Mouse (Mus musculus) lung, postnatal 25 days (tissue): ENCODE measurements at regions not wholly inside any gene's neighbourhood (a gene's known extent, or its start where the extent isn't known, plus 50 kb on each side); places are given as distances from the start of the nearest gene placed in this dataset.

Source experiments
- DNase-seq: peaks from one replicate; pipeline ENCODE4 v3.0.0; 2022; ENCODE audit warnings: low spot score

GRCm38 (mm10) chr2:148505651-148506050 lies 62.3 kb upstream of the Cd93 start:
- peak; percentile 74 for DNase-seq

GRCm38 (mm10) chr2:148503143-148503854 lies 59.9 kb upstream of the Cd93 start:
- no peak for DNase-seq

GRCm38 (mm10) chr2:148502321-148502720 lies 59.0 kb upstream of the Cd93 start:
- DNase-seq: no peak

GRCm38 (mm10) chr2:148500235-148500936 lies 57.0 kb upstream of the Cd93 start:
- no peak for DNase-seq

DNA sequence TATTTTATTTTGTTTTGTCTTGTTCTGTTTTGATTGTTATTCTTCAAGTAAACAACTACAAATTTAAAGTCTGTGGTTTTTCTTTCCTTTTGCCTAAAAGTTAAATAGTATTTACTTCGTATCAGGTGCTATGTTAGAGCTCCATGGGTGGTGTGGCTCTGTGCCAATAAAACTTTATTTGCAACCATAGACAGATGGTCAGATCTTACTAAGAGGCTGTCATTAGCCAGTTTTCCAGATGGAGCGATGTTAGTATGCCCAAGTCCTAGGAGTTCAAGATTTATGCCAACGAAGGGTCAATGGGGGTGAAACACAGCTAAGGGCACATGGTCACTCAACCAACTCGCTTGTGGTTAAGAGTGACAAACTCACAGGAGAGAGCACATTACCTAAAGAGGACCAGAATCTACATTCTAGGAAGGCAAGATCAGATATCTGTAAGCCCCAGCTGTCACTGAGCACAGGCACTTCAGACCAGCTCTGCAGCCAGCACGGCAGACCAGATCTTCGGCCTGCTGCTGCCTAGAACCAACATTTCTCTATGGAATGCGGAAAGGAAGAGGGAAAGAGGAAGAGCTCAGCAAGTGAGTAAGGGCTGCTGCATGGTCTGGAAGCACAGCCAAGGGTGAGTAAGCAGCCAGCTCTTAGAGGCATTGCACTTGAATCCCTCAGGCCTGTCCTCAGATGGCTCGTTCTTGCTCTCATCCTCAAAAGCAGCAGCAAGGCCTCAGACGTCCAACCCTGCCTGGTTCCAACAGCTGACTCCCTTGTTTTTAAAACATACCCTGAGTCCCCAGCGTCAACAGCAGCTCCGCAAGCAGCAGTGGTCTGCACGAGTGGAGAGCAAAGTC lies 54.3 kb upstream of the Cd93 start:
- DNase-seq: no peak

DNA sequence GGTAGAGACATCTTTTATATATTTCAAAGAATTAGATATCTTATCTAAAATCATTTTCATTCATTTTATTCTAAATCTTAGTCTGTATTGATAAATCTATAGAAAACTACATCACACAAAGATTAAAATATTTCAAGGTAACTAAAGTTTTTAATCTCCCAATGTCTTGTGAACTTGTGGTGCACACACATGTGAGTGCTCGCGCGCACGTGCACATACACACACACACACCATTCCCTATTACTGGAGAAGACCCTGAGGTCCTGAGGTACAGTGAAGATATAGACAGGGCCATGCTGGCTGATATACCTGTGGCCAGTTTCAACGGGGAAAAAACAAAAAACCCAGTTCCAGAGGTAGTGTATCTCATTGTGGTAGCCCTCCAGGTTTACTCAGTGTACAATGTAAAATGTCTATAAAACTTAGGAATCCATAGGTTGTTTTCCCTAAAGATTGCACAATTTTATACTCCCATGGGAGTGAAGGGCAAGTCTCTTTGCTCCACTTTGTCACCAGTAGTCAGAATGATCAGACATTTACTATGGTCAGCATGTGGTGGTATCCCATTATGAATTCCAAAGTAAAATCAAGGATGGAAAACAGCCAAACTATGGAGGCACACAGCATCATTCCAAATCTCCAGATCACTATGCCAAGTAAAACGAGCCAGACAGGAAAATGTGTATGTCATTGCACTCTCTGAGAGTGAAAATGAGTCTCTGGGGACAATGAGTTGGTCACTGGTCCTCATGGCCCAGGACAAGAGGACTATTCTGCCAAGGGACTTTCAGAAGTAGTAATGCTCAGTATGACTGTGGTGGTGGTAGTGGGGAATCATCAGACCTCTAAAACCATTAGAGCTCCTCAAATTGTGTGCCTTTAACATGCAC lies 53.0 kb upstream of the Cd93 start:
- DNase-seq: no peak

DNA sequence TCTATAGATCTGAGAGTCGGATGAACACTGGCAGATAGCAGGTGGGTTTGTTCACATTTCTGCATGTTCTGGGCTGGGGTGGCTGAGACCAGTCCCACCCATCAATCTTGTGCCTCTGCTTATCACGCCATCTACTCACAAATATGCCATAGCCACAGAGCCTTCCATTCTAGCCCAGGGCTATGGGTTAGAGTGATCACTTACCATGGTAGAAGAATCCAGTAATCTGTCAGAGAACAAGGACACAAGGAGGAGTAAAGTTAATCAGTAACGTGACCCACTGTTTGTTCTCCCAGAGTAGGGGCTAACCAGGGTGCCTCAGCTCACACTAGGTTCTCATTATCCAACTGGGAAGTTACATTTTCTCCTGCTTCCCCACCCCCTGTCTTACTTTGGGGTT lies 52.1 kb upstream of the Cd93 start:
- DNase-seq: no peak

GRCm38 (mm10) chr2:148493281-148493680 lies 49.9 kb upstream of the Cd93 start:
- DNase-seq: no peak
